Mouse (Mus musculus): Measurements from ENCODE around the gene Ing5. TPM values are rescaled to one million over a fixed set of nuclear protein-coding genes. Genes with fewer than 3 reads are reported as not detected.

Ing5 gene
- polyA plus RNA-seq, 1 experiment from 2014 or later, result 6.0 TPM

- no peak overlapping the region for H3K27ac ChIP-seq (ENCODE audit: low read depth, low read length)
- H3K36me3 ChIP-seq (ENCODE audit: control insufficient read depth, insufficient read depth), result peaks cover 67% of the 10 kb centered on the region
- no peak overlapping the region for H3K4me3 ChIP-seq (ENCODE audit: low read depth, low read length)
- WGBS, result 82% methylated on average over 4 of the region's 4 CpGs
- no peak overlapping the region for H3K4me2 ChIP-seq (replicated peaks; ENCODE audit: low read depth)
- ATAC-seq, result no peak
- no peak for TF ChIP-seq CTCF (IDR thresholded peaks at IDR 0.05; ENCODE audit: low read depth)
- peaks cover 4% of the 10 kb centered on the region; the same call in 1 of the 2 replicates for H3K4me1 ChIP-seq (replicated peaks; ENCODE audit: control insufficient read depth, insufficient read depth, low read length)
- no peaks in the 10 kb centered on the region for H3K9me3 ChIP-seq (ENCODE audit: control insufficient read depth)
- no peaks in the 10 kb centered on the region for H3K27me3 ChIP-seq (replicated peaks; ENCODE audit: control insufficient read depth, insufficient read depth, low read length)
- H3K9ac ChIP-seq (ENCODE audit: low read depth, low read length), result no peak overlapping the region
These were observed 5.1 kb downstream of the Ing5 start for GRCm38 (mm10) chr1:93808871-93809270.

- Histone ChIP-seq H3K4me1 (replicated peaks; ENCODE audit: control insufficient read depth, insufficient read depth, low read length) (no peaks in the 10 kb centered on the region; the same call in 1 of the 2 replicates), H3K9me3 (ENCODE audit: control insufficient read depth) (no peaks in the 10 kb centered on the region), H3K27me3 (replicated peaks; ENCODE audit: control insufficient read depth, insufficient read depth, low read length) (no peaks in the 10 kb centered on the region), H3K9ac (ENCODE audit: low read depth, low read length) (no peak overlapping the region), H3K36me3 (ENCODE audit: control insufficient read depth, insufficient read depth) (peaks cover 77% of the 10 kb centered on the region), H3K4me2 (replicated peaks; ENCODE audit: low read depth) (no peak overlapping the region), H3K27ac (ENCODE audit: low read depth, low read length) (no peak overlapping the region), H3K4me3 (ENCODE audit: low read depth, low read length) (no peak overlapping the region)
- 96% methylated on average over 3 of the region's 3 CpGs for whole genome bisulfite sequencing
- no peak for TF ChIP-seq CTCF (IDR thresholded peaks at IDR 0.05; ENCODE audit: low read depth)
- no peak for ATAC-seq
These were observed 6.2 kb downstream of the Ing5 start for GRCm38 (mm10) chr1:93810011-93810410.

DNA sequence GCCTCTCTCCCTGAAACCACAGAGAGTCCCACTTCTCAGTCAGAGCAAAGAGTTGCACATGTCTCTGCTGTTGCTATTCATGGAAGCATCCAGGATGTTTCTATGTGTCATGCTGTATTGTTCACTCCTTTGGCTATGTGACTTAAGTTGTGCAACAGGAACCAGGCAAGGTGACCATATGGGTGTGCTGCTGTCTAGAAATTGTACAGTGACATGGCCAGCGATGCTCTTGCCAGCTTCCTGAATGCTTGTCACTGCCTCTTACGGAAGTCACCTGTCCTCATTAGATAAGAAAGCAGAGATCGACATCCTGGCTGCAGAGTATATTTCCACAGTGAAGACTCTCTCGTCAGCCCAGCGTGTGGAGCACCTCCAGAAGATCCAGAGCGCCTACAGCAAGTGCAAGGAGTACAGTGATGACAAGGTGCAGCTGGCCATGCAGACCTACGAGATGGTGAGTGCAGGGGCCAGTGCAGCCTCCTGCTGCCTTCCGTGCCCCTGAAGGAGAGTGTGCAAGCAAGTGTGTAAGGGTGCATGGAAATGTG lies 7.8 kb downstream of the Ing5 start:
- Histone ChIP-seq H3K27me3 (replicated peaks; ENCODE audit: control insufficient read depth, insufficient read depth, low read length) (no peaks in the 10 kb centered on the region), H3K9me3 (ENCODE audit: control insufficient read depth) (no peaks in the 10 kb centered on the region), H3K4me3 (ENCODE audit: low read depth, low read length) (no peak overlapping the region), H3K36me3 (ENCODE audit: control insufficient read depth, insufficient read depth) (peaks cover 86% of the 10 kb centered on the region), H3K4me2 (replicated peaks; ENCODE audit: low read depth) (no peak overlapping the region), H3K4me1 (replicated peaks; ENCODE audit: control insufficient read depth, insufficient read depth, low read length) (no peaks in the 10 kb centered on the region), H3K9ac (ENCODE audit: low read depth, low read length) (no peak overlapping the region), H3K27ac (ENCODE audit: low read depth, low read length) (no peak overlapping the region)
- TF ChIP-seq CTCF (IDR thresholded peaks at IDR 0.05; ENCODE audit: low read depth), result no peak
- WGBS, result 85% methylated on average over 8 of the region's 8 CpGs
- 0 out of 2 replicates have a peak, but pooled peaks have one; percentile 20 for ATAC-seq

DNA sequence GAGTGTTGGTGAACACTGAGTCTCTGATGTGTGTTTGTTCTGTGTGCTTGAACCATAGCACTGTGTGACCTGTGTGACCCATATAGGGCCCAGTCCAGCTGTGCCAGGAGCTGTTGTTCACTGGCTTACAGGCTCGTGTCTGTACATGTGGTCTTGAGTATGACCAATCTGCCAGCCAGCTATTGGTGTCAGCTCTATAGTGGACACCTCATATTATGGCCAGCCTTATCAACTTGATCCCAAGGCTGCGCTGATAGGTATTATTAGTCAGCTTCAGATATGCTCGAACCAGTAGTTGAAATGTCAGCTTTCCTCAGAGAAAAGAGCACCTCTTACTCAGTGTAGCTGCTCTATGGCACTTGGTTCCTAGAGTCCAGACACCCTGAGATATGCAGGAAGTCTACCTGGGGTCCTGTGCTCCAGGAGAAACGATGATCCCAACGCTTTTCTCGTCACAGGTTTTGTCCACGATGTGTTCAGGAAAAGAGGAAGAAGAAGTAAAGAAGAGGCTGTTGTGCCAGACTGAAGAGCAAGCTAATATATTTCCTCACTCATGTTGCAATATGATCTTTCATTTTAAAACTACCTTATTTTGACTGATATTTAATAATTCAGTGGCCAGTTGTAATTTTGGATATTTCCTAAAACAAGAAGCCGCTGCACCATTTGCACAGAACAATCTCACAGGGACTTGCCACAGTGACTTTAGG lies 14.2 kb downstream of the Ing5 start:
- Histone ChIP-seq H3K9ac (ENCODE audit: low read depth, low read length) (no peak overlapping the region), H3K4me3 (ENCODE audit: low read depth, low read length) (no peak overlapping the region), H3K27me3 (replicated peaks; ENCODE audit: control insufficient read depth, insufficient read depth, low read length) (no peaks in the 10 kb centered on the region), H3K27ac (ENCODE audit: low read depth, low read length) (no peak overlapping the region; the same call in 1 of the 2 replicates), H3K36me3 (ENCODE audit: control insufficient read depth, insufficient read depth) (peaks cover 82% of the 10 kb centered on the region), H3K9me3 (ENCODE audit: control insufficient read depth) (no peaks in the 10 kb centered on the region), H3K4me1 (replicated peaks; ENCODE audit: control insufficient read depth, insufficient read depth, low read length) (no peaks in the 10 kb centered on the region), H3K4me2 (replicated peaks; ENCODE audit: low read depth) (no peak overlapping the region)
- no peak for TF ChIP-seq CTCF (IDR thresholded peaks at IDR 0.05; ENCODE audit: low read depth)
- ATAC-seq, result peak; percentile 63
- WGBS, result 88% methylated on average over 8 of the region's 8 CpGs

DNA sequence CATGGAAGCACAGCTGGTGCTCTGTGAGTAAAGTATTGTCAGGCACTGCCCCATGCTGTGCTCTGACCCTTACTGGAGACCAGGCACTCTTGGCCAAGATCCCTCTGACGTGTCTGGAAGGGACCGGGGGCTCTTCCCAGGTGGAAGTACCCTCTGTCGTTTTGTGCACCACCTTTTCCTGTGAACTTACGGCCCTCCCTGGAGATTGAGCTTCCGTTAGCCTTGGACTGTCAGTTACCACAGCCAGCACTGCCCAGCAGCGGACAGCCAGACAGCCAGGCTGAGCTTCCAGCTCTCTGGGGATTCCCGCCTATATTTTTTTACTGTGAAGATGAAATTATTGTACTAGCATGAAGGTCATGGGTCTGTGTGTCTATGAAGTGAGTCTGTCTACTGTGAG lies 15.0 kb downstream of the Ing5 start:
- no peak for TF ChIP-seq CTCF (IDR thresholded peaks at IDR 0.05; ENCODE audit: low read depth)
- 88% methylated on average over 7 of the region's 7 CpGs for WGBS
- peaks cover 74% of the 10 kb centered on the region for H3K36me3 ChIP-seq (ENCODE audit: control insufficient read depth, insufficient read depth)

GRCm38 (mm10) chr1:93823796-93824495 lies 20.2 kb downstream of the Ing5 start:
- ATAC-seq, result no peak
- Histone ChIP-seq H3K27ac (ENCODE audit: low read depth, low read length) (peak overlapping the region; percentile 96; the same call in 1 of the 2 replicates), H3K9me3 (ENCODE audit: control insufficient read depth) (no peaks in the 10 kb centered on the region), H3K4me3 (ENCODE audit: low read depth, low read length) (no peak overlapping the region), H3K4me2 (replicated peaks; ENCODE audit: low read depth) (peak overlapping the region; percentile 82; the same call in 1 of the 2 replicates), H3K4me1 (replicated peaks; ENCODE audit: control insufficient read depth, insufficient read depth, low read length) (no peaks in the 10 kb centered on the region), H3K27me3 (replicated peaks; ENCODE audit: control insufficient read depth, insufficient read depth, low read length) (no peaks in the 10 kb centered on the region), H3K36me3 (ENCODE audit: control insufficient read depth, insufficient read depth) (peaks cover 25% of the 10 kb centered on the region), H3K9ac (ENCODE audit: low read depth, low read length) (no peak overlapping the region)
- TF ChIP-seq CTCF (IDR thresholded peaks at IDR 0.05; ENCODE audit: low read depth), result no peak
- WGBS, result 75% methylated on average over 3 of the region's 3 CpGs

More for the DNA sequence above, 15.0 kb downstream of the Ing5 start:
- H3K9me3 ChIP-seq (ENCODE audit: control insufficient read depth), result no peaks in the 10 kb centered on the region
- no peaks in the 10 kb centered on the region for H3K4me1 ChIP-seq (replicated peaks; ENCODE audit: control insufficient read depth, insufficient read depth, low read length)
- no peak for ATAC-seq
- no peak overlapping the region for H3K4me3 ChIP-seq (ENCODE audit: low read depth, low read length)
- H3K27me3 ChIP-seq (replicated peaks; ENCODE audit: control insufficient read depth, insufficient read depth, low read length), result no peaks in the 10 kb centered on the region
- H3K4me2 ChIP-seq (replicated peaks; ENCODE audit: low read depth), result no peak overlapping the region
- H3K27ac ChIP-seq (ENCODE audit: low read depth, low read length), result peak overlapping the region; percentile 28; the same call in 1 of the 2 replicates
- H3K9ac ChIP-seq (ENCODE audit: low read depth, low read length), result no peak overlapping the region
